Mouse (Mus musculus): Measurements from ENCODE around the gene Hdac7.
A peak's percentile ranks its signal among the peaks of the same experiment; 100 is the strongest.

Hdac7 gene

GRCm38 (mm10) chr15:97814703-97815102, 29.6 kb downstream of the Hdac7 start:
- no peak for DNase-seq (ENCODE audit: low spot score)

- DNase-seq (ENCODE audit: low spot score), result no peak
Measured at GRCm38 (mm10) chr15:97813452-97814204, 30.7 kb downstream of the Hdac7 start.

GRCm38 (mm10) chr15:97812875-97813274, 31.4 kb downstream of the Hdac7 start:
- DNase-seq (ENCODE audit: low spot score), result no peak

- no peak for DNase-seq (ENCODE audit: low spot score)
Measured at GRCm38 (mm10) chr15:97812126-97812525, 32.2 kb downstream of the Hdac7 start.

- DNase-seq (ENCODE audit: low spot score), result no peak
Measured at GRCm38 (mm10) chr15:97811307-97811706, 33.0 kb downstream of the Hdac7 start.

GRCm38 (mm10) chr15:97810399-97810798, 33.9 kb downstream of the Hdac7 start:
- no peak for DNase-seq (ENCODE audit: low spot score)

- DNase-seq (ENCODE audit: low spot score), result no peak
Measured at GRCm38 (mm10) chr15:97809942-97810341, 34.4 kb downstream of the Hdac7 start.

- no peak for DNase-seq (ENCODE audit: low spot score)
Measured at GRCm38 (mm10) chr15:97809206-97809605, 35.1 kb downstream of the Hdac7 start.

- no peak for DNase-seq (ENCODE audit: low spot score)
Measured at GRCm38 (mm10) chr15:97808532-97808931, 35.8 kb downstream of the Hdac7 start.

GRCm38 (mm10) chr15:97807867-97808266, 36.4 kb downstream of the Hdac7 start:
- no peak for DNase-seq (ENCODE audit: low spot score)

GRCm38 (mm10) chr15:97802575-97802974, 41.7 kb downstream of the Hdac7 start:
- DNase-seq (ENCODE audit: low spot score), result no peak

- no peak for DNase-seq (ENCODE audit: low spot score)
Measured at GRCm38 (mm10) chr15:97801811-97802210, 42.5 kb downstream of the Hdac7 start.

- DNase-seq (ENCODE audit: low spot score), result no peak
Measured at GRCm38 (mm10) chr15:97800853-97801252, 43.4 kb downstream of the Hdac7 start.

- DNase-seq (ENCODE audit: low spot score), result no peak
Measured at GRCm38 (mm10) chr15:97799446-97799845, 44.9 kb downstream of the Hdac7 start.

- DNase-seq (ENCODE audit: low spot score), result no peak
Measured at GRCm38 (mm10) chr15:97798134-97798533, 46.2 kb downstream of the Hdac7 start.

- no peak for DNase-seq (ENCODE audit: low spot score)
Measured at GRCm38 (mm10) chr15:97796674-97797310, 47.5 kb downstream of the Hdac7 start.

GRCm38 (mm10) chr15:97795559-97796235, 48.6 kb downstream of the Hdac7 start:
- DNase-seq (ENCODE audit: low spot score), result no peak

GRCm38 (mm10) chr15:97794268-97794667, 50.0 kb downstream of the Hdac7 start:
- no peak for DNase-seq (ENCODE audit: low spot score)

- DNase-seq (ENCODE audit: low spot score), result no peak
Measured at GRCm38 (mm10) chr15:97793386-97794153, 50.7 kb downstream of the Hdac7 start.

GRCm38 (mm10) chr15:97791126-97791700, 53.1 kb downstream of the Hdac7 start:
- DNase-seq (ENCODE audit: low spot score), result no peak

GRCm38 (mm10) chr15:97789761-97790505, 54.4 kb downstream of the Hdac7 start:
- DNase-seq (ENCODE audit: low spot score), result peak; percentile 49
